Mouse (Mus musculus): Measurements from ENCODE around the gene Parp11.

- TF ChIP-seq TAL1 (IDR thresholded peaks at IDR 0.05; ENCODE audit: low read length): no peak
- no peak for TF ChIP-seq GATA1 (IDR thresholded peaks at IDR 0.05; ENCODE audit: low read length)
Observed at GRCm38 (mm10) chr6:127443910-127444309, 2.7 kb upstream of the Parp11 start.
